Comparison of ENCODE assay signal across 34 mouse cellular contexts in the genomic region with DNA sequence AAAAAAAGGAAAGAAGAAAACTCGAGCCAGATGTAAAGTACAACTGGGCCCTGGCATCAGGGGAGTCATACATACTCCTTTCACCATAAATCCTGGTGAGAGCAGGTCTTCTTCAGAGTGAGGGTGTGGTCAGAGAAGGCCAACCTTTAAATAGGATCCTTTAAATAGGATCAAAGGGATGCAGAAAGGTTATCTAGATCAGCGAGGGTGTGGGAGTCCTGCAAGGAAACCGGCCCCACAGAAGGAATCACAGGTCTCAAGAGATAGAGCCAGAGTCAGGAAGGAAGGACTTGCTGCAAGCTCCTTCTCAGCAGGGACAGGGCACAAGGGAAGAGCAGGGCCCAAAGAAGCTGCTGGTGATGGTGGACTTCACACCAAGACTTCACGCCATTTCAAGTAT.
"Had no signal": no experiment of that assay in that cellular context is flagged by ENCODE, and none has a peak within 500 bp of the region (broad histone marks: within the 10 kb centered on the region; RNA-seq: fewer than 3 reads in every experiment).

No protein-coding gene starts in this region.

- H3K9ac ChIP-seq: heart, embryonic 12.5 days; heart, embryonic 13.5 days; heart, embryonic 15.5 days; hindbrain, embryonic 12.5 days; hindbrain, embryonic 13.5 days; hindbrain, embryonic 14.5 days; hindbrain, embryonic 15.5 days; intestine, embryonic 15.5 days; kidney, embryonic 15.5 days had no signal

- ATAC-seq: hindbrain, embryonic 16.5 days; hindbrain, postnatal 0 days; inflammation-experienced regulatory T-cells, adult 6 months; intestine, embryonic 15.5 days; intestine, embryonic 16.5 days; intestine, postnatal 0 days had no signal

- DNase-seq: heart, postnatal 10 days; heart, postnatal 14 days; heart, postnatal 36 days; heart, postnatal 4 days; kidney, adult 11 months; kidney, adult 18-20 months; kidney, adult 2 months; kidney, adult 8-10 months; kidney, adult 9 months; kidney, postnatal 10 days; kidney, postnatal 14 days; kidney, postnatal 25 days; kidney, postnatal 36 days; kidney, postnatal 4 days; layer of hippocampus, adult 9-11 months; layer of hippocampus, postnatal 36 days had no signal

- H3K9me3 ChIP-seq: heart, embryonic 10.5 days; heart, embryonic 12.5 days; heart, embryonic 13.5 days; heart, embryonic 15.5 days; hindbrain, embryonic 10.5 days; hindbrain, embryonic 12.5 days; hindbrain, embryonic 13.5 days; hindbrain, embryonic 15.5 days; intestine, embryonic 15.5 days; kidney, embryonic 15.5 days had no signal

- H3K27ac ChIP-seq: heart, embryonic 10.5 days; heart, embryonic 13.5 days; heart, embryonic 15.5 days; hindbrain, embryonic 10.5 days; hindbrain, embryonic 12.5 days; hindbrain, embryonic 13.5 days; hindbrain, embryonic 14.5 days; hindbrain, embryonic 15.5 days; hindbrain, postnatal 0 days; intestine, embryonic 15.5 days; kidney, embryonic 15.5 days; kidney, postnatal 0 days; layer of hippocampus, adult 2 months had no signal

- H3K4me3 ChIP-seq: heart, embryonic 10.5 days; heart, embryonic 12.5 days; heart, embryonic 13.5 days; heart, embryonic 15.5 days; hindbrain, embryonic 10.5 days; hindbrain, embryonic 12.5 days; hindbrain, embryonic 13.5 days; hindbrain, embryonic 15.5 days; intestine, embryonic 15.5 days; kidney, embryonic 15.5 days; layer of hippocampus, adult 2 months had no signal

- H3K36me3 ChIP-seq: heart, embryonic 15.5 days; hindbrain, embryonic 15.5 days; intestine, embryonic 15.5 days had no signal

- H3K27me3 ChIP-seq: heart, embryonic 12.5 days; heart, embryonic 13.5 days; heart, embryonic 15.5 days; hindbrain, embryonic 12.5 days; hindbrain, embryonic 13.5 days; hindbrain, embryonic 15.5 days; intestine, embryonic 15.5 days; kidney, embryonic 15.5 days had no signal

- H3K4me1 ChIP-seq: hindbrain, embryonic 12.5 days; kidney, embryonic 15.5 days had no signal
